Mouse (Mus musculus): ENCODE data around the gene Asic1.

The Asic1 gene

GRCm38 (mm10) chr15:99670154-99670821, at the start of gene Asic1:
Gene Asic1, plus strand, starts transcription at chr15:99670368.
- DNase-seq, result peak; percentile 78 to 81

- DNase-seq, result no peak
Measured at GRCm38 (mm10) chr15:99622063-99622462, 48.1 kb upstream of the Asic1 start.

GRCm38 (mm10) chr15:99631618-99632017, 38.5 kb upstream of the Asic1 start:
- no peak for DNase-seq

- DNase-seq, result no peak
Measured at GRCm38 (mm10) chr15:99634702-99635101, 35.5 kb upstream of the Asic1 start.

- DNase-seq, result no peak
Measured at GRCm38 (mm10) chr15:99637405-99638123, 32.6 kb upstream of the Asic1 start.

- DNase-seq, result no peak
Measured at GRCm38 (mm10) chr15:99638124-99638485, 32.1 kb upstream of the Asic1 start.

- no peak for DNase-seq
Measured at GRCm38 (mm10) chr15:99642622-99643021, 27.5 kb upstream of the Asic1 start.

GRCm38 (mm10) chr15:99643832-99644231, 26.3 kb upstream of the Asic1 start:
- no peak for DNase-seq

GRCm38 (mm10) chr15:99644776-99645175, 25.4 kb upstream of the Asic1 start:
- peak; percentile 37 to 45 for DNase-seq

GRCm38 (mm10) chr15:99648326-99648725, 21.8 kb upstream of the Asic1 start:
- DNase-seq, result no peak

GRCm38 (mm10) chr15:99649067-99649761, 21.0 kb upstream of the Asic1 start:
- no peak for DNase-seq

GRCm38 (mm10) chr15:99650304-99650703, 19.9 kb upstream of the Asic1 start:
- no peak for DNase-seq

- peak; percentile 97 to 98 for DNase-seq
Measured at GRCm38 (mm10) chr15:99651163-99651872, 18.9 kb upstream of the Asic1 start, which contains the start of gene Racgap1. Gene Racgap1, minus strand, starts transcription at chr15:99651656.

GRCm38 (mm10) chr15:99651984-99652872, 17.9 kb upstream of the Asic1 start:
- DNase-seq, result no peak

- no peak for DNase-seq
Measured at GRCm38 (mm10) chr15:99653291-99653690, 16.9 kb upstream of the Asic1 start.

- DNase-seq, result no peak
Measured at GRCm38 (mm10) chr15:99653876-99654275, 16.3 kb upstream of the Asic1 start.

GRCm38 (mm10) chr15:99655956-99656355, 14.2 kb upstream of the Asic1 start:
- DNase-seq, result no peak

GRCm38 (mm10) chr15:99658437-99658836, 11.7 kb upstream of the Asic1 start:
- no peak for DNase-seq

- peak; percentile 72 to 77 for DNase-seq
Measured at GRCm38 (mm10) chr15:99661121-99661830, 8.9 kb upstream of the Asic1 start.

- DNase-seq, result no peak
Measured at GRCm38 (mm10) chr15:99662371-99662770, 7.8 kb upstream of the Asic1 start.

- peak in 1 of 2 experiments; percentile 31 for DNase-seq
Measured at GRCm38 (mm10) chr15:99663964-99664599, 6.1 kb upstream of the Asic1 start.

Measured in cerebellum, postnatal 36 days (tissue).